Mouse (Mus musculus) v-Abl transformed pro-B cells (cell line): ENCODE measurements at regions not wholly inside any gene's neighbourhood (a gene's known extent, or its start where the extent isn't known, plus 50 kb on each side); places are given as distances from the start of the nearest gene placed in this dataset.

Experiments used
- in situ Hi-C, 2 experiments: fragments of 400-800 bp; cut with MboI; formaldehyde crosslinking; loops; one replicate each; pipeline ENCODE4 v1.15.1; 2025; ENCODE audit not compliant: unreplicated experiment in 2 of 2

GRCm38 (mm10) chr1:177612546-177612945, 117.1 kb upstream of the 1700016C15Rik start:
- in situ Hi-C loops = no loop called here

GRCm38 (mm10) chr1:177615609-177616008, 114.0 kb upstream of the 1700016C15Rik start:
- in situ Hi-C loops = no loop called here

GRCm38 (mm10) chr1:177616335-177617239, 113.0 kb upstream of the 1700016C15Rik start:
- in situ Hi-C loops = no loop called here

DNA sequence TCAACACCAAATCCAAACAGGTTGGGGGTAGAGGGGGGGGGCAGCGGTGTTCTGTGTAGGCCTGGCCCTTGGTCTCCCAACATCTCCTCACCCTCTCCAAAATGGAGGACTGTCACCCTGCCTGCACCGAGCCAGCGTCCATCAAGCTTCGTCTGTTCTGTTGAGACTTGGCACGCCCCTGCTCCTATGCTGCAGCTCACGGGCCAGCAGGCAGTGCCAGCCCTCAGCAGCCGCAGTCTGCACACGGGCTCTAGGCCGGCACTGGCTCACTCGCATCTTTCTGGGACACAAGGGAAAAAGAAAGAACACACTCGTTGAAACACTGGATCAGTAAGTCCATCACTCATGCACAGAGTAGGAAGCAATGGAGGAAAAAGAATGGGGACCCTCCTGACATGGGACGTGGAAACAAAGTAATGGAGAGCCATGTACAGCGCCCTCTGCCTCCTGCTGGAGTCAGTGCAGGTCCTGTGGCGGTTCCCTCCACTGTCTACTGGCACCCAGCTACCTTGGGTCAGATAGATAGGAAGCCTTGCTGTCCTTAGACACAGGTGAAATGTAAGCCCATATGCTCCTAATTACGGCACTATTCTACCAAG, 109.0 kb upstream of the 1700016C15Rik start:
- in situ Hi-C loops = no loop called here

DNA sequence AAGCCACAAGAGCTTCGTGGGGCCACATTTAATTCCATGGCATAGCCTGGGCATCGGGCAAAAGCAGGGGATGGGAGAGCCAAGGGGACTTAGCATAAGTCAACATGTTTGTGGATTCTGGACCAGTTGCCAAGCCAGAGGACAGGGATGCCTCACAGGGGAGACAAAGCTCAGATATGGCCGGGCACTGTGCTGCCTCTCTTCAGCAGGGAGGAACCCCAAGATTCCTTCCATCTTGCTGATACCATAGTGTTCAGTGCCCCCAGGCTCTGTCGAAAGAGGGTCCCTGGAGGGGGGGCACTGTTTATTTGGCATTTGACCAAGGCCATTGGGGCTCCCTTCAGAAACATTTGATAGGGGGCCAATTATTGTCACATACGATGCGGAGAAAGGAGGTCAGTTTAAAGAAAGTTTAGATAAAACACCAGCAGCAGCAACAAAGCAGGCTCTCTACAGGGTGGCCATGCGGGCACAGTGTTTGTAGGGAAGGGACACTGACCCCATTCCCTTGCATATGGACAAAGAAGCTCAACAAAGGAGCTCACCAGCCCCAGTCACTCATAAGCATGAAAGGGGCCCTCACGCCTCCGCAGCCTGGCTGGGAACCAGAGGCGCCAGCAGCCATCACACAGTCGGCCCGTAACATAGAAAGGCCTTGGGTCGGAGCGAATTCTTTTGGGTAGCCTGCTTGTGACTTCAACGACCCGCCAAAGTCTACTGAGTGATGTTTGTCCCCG, 107.6 kb upstream of the 1700016C15Rik start:
- in situ Hi-C loops = no loop called here

- in situ Hi-C loops = no loop called here
These were observed 106.3 kb upstream of the 1700016C15Rik start for GRCm38 (mm10) chr1:177623304-177623726.

DNA sequence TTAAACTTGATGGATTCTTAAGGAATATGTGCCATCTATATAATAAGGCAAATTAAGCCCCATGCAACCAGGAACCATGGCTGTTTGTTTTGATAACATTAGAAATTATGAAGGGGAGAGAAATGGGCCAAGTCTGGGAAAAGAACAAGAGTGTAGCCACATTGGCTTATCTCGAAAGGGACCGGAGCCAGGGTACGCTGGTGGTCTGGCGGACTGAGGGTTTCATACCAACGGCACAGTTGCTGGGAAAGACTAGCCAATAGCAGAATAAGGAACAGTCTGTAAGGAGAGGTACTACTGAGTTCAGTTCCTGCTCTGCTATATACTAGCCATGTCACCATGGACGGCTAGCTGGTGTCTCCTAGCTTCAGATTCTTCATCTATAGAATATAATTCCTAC, 105.9 kb upstream of the 1700016C15Rik start:
- in situ Hi-C loops = no loop called here

DNA sequence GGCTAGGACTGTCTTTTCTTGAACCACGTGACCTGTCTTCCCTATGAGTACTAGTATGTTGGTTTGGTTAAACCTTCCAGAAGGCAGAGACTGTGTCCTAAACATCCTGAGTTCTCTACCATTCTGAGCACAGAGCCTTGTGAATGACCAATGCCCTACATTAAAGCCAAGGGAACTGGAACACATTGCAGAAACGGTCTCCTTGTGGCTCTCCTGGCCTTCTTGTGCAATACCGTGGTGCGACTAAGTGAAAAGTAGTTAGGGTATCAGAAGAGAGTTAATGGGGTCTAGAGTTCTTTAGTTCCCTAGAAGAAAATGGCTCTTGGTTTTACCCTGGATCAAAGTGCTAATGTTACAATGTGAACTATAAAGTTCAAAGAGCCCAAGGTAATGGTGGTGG, 101.8 kb upstream of the 1700016C15Rik start:
- in situ Hi-C loops = no loop called here

DNA sequence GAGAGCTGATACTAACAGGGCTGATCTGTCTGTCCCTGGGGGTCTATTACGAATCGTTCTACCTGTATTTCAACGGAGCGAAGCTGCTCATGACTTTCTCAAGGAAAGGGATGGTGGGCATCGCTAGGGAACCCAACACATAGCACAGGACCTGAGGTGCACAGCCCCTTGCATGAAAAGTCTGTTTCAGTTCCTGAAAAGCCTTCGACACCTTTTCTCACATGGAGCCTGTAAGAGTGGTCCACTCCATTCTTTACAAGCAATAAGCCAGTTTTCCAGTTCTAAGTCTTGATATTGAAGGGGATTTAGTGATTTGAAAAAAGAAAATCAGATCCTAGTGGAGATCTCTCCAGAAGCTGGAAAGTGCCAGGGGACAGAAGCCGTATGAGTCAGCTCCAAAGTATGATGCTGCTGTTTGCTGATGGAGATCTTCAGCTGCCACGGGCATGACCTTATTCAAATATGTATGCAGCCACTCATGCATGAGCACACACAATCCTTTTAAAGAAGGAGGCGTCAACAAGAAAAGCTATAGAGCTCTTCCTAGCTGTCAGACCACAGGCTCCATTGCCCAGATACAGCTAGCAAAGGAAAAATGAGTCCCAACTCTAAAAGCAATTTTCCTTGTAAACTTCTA, 95.5 kb upstream of the 1700016C15Rik start:
- in situ Hi-C loops = no loop called here

DNA sequence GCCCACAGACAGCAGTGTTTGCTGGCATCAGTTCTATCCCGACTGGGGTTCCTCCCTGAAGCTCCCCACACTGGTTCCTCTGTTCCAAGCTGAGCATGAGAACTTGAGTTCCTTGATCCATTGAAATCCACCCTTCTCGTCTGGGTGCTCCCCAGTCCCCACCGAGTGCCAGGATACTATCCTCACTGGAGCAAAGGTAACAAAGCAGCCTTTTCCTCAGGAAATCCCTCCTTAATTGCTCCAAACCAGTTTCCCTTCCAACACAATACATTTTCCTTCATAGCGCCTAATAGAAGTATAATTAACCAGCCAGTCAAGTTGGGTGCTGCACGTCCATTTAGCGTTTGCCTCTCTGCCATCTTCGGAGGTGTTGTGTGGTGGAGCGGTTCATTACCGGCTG, 92.6 kb upstream of the 1700016C15Rik start:
- in situ Hi-C loops = no loop called here

DNA sequence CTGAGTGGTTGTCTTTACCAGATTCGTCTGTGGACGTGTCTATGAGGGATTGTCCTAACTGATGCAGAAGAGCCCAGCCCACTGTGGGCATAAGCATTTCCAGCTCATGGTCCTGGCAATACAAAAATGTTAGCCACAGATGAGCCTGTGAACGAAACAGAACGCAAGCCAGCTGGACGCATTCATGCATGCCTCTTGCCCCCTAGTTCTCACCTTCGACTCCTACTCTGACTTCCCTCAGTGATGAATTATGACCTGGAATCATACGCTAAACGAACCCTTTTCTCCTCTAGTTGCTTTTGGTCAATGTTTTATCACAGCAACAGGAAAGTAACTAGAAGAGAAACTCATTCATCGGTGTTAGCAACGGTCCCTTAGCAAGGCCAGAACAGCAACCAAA, 91.2 kb upstream of the 1700016C15Rik start:
- in situ Hi-C loops = no loop called here

DNA sequence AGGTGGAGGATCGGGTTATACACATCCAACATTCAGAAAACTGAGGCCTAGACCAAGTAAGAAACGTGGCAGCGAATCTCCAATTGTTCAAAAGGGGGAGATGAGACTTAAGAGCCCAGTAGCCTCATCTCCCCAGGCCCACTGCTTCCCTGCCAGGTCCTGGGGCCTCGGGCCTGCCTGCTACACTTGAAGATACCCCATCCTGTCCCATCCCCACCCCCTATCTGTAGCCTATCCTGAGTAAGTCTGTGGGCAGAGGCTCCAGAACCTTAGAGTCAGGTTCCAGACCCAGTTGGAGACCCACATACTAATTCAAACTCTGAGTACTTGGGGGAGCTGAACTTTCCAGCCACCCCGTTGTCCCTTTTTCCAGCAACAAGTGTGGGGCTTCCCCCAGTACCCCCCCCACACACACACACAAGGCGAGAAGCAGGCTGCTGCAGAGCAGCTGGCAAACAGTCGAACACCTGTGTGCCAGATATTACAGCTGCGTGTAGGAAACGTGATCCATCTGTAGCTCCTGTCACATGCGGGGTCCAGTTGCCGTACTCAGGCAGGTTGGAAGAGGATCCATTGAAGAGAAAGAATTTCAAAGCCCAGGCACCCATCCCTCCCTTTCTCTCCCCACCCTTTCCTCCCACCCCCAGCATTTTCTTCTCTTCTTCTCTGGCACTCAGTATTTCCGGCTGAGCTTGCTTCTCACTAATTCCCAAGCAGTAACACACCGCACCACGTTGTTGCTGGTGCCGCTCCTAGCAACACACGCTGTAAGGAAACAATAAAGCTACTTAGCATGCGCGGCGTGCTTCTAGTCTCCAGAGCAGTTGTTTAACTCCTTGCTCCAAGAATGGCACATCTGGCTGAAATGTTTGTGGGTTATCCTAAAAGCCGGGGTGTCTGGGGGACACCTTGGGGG, 89.4 kb upstream of the 1700016C15Rik start:
- in situ Hi-C loops = no loop called here

GRCm38 (mm10) chr1:177642712-177643467, 86.7 kb upstream of the 1700016C15Rik start:
- in situ Hi-C loops = no loop called here

GRCm38 (mm10) chr1:177643662-177644061, 86.0 kb upstream of the 1700016C15Rik start:
- in situ Hi-C loops = no loop called here

DNA sequence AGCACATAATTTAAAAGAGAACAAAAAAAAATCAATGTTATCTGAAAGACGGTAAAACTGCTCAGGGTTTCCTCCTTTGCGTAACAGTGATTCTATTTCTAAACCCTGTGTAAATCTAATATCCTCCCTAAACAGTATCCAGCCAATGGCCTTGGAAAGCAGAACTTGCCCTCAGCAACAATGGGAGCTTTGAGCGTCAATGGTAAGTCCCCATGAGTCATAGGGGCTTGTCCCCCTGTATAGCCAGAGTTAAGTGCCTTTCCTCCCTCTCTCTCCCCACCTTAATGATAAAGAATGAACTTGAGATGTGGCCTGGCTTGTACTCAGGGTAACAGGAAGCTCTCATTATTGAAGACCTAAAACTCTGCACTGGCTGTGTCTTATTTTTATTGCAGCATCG, 85.4 kb upstream of the 1700016C15Rik start:
- in situ Hi-C loops = no loop called here

DNA sequence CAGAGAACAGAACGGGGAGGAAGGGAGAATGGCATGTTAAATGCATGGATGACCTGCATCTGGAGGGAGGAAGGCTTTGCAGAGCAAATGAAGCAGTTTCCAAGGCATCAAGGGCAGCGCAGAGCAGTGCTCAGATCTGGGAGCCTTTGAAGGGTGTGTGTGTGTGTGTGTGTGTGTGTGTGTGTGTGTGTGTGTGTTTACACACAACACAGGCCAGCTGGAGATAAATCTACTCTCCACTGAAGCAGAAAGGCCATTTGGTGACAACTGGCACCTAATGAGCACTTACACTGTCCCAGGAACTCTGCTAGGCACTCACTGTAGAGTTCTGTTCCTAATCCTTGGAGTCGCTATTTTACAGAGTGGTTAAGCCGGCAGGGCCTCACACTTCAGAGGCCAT, 84.3 kb upstream of the 1700016C15Rik start:
- in situ Hi-C loops = loop anchor here in 1 of 2 experiments (5.0 kb wide), 1 partner anchor 178 kb away; no protein-coding TSS in a partner anchor

DNA sequence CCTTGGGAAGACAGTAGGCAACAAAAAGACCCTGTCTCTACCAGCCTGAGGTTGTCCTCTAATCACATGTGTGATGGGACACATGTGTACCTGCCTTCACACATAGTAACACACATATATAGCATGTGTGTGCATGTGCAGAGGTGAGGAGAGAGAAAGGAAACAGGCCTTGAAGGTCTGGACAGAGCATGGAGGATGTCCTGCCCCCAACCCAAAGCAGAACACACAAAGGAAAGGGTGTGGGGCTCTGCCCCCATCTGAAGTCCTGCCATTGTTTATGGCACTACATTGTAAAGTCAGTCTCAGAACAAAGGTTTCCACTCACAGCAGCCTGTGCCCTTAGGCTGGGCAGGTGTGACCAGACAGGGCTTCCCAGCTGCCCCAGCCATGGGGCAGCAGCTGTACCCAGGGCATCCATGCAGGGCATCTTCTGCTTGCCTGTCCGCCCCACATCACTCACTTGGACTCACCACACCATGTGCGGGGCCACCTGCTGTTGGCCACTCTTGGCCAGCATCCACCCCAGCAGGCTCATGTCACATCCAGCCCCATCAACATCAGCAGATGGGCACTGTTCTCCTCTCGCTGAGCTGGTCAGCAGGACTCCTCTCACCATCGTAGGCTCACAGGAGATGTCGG, 83.6 kb upstream of the 1700016C15Rik start:
- in situ Hi-C loops = loop anchor here in 1 of 2 experiments (5.0 kb wide), 1 partner anchor 179 kb away; no protein-coding TSS in a partner anchor

DNA sequence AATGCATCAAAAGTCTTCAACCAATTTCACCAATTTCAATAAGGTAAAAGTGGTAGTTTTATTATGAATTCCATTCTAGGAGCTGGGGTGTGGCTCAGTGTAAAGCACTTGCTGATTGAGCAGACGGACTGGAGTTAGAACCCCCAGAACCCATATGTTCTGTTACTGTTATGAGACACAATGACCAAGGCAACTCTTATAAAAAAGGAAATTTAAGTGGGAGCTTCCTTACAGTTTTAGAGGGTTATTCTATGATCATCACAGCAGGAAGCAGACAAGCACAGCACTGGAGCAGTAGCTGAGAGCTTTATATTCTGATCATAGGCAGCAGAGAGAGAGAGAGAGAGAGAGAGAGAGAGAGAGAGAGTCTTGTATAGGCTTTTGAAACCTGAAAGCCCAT, 81.7 kb upstream of the 1700016C15Rik start:
- in situ Hi-C loops = loop anchor here in 1 of 2 experiments (5.0 kb wide), 1 partner anchor 181 kb away; no protein-coding TSS in a partner anchor
